Mouse (Mus musculus) olfactory bulb, adult 2 months (tissue): Measurements from ENCODE around the gene Gm29094.

Experiments
- CTCF ChIP-seq: fragments of 200-500 bp; IDR thresholded peaks from 2 replicates; pipeline ENCODE4 v1.5.1; 2012; ENCODE audit warnings: low read depth, mild to moderate bottlenecking, low read length, moderate library complexity; ENCODE audit not compliant: insufficient read depth
- POLR2A ChIP-seq: fragments of 200-500 bp; IDR thresholded peaks from 2 replicates; pipeline ENCODE4 v1.6.1; 2012; ENCODE audit warnings: mild to moderate bottlenecking, low read depth, low read length, moderate library complexity; ENCODE audit not compliant: insufficient read depth

- TF ChIP-seq CTCF (no peak), POLR2A (no peak)
Measured at GRCm38 (mm10) chr9:89264571-89264970, 65.4 kb downstream of the Gm29094 start.
